ENCODE assay signal across 8 mouse cellular contexts in genomic region chr2:102659521-102659830, GRCm38 (mm10). TPM values are rescaled to one million over a fixed set of nuclear protein-coding genes. Genes with fewer than 3 reads are reported as not detected.
DNase-seq lines count a peak whose midpoint lies in the region; ATAC-seq lines count a peak whose summit lies in the region.

No protein-coding gene starts in this region.

- H3K27me3 ChIP-seq in neural tube, embryonic 11.5 days (ENCODE audit: control insufficient read depth, insufficient read depth, low read length): no peaks in the 10 kb centered on the region
- no peaks in the 10 kb centered on the region for H3K27me3 ChIP-seq in hindbrain, embryonic 11.5 days (ENCODE audit: control insufficient read depth, insufficient read depth, low read length)
- no peaks in the 10 kb centered on the region for H3K27me3 ChIP-seq in midbrain, embryonic 14.5 days (ENCODE audit: control insufficient read depth, insufficient read depth, low read length)

- peak overlapping the region; percentile 92; the same call in 1 of the 2 replicates for H3K27ac ChIP-seq in neural tube, embryonic 11.5 days (ENCODE audit: low read depth, low read length)
- H3K27ac ChIP-seq in hindbrain, embryonic 11.5 days (ENCODE audit: low read depth, low read length): peak overlapping the region; percentile 89
- peak overlapping the region; percentile 96 for H3K27ac ChIP-seq in midbrain, embryonic 14.5 days (replicated peaks; ENCODE audit: low read depth, low read length)

- no peaks in the 10 kb centered on the region for H3K36me3 ChIP-seq in neural tube, embryonic 11.5 days (ENCODE audit: control insufficient read depth, insufficient read depth, low read length)
- no peaks in the 10 kb centered on the region for H3K36me3 ChIP-seq in hindbrain, embryonic 11.5 days (ENCODE audit: control insufficient read depth, insufficient read depth, low read length)
- H3K36me3 ChIP-seq in midbrain, embryonic 14.5 days (ENCODE audit: control insufficient read depth, insufficient read depth, low read length): no peaks in the 10 kb centered on the region

- H3K4me3 ChIP-seq in neural tube, embryonic 11.5 days (ENCODE audit: low read depth, low read length): peak overlapping the region; percentile 71
- H3K4me3 ChIP-seq in hindbrain, embryonic 11.5 days (ENCODE audit: low read depth, low read length): peak overlapping the region; percentile 74
- H3K4me3 ChIP-seq in midbrain, embryonic 14.5 days (replicated peaks; ENCODE audit: low read depth, low read length): peak overlapping the region; percentile 72

- H3K9ac ChIP-seq in neural tube, embryonic 11.5 days (ENCODE audit: low read length): peak overlapping the region; percentile 82
- peak overlapping the region; percentile 85 for H3K9ac ChIP-seq in hindbrain, embryonic 11.5 days (ENCODE audit: low read depth, low read length)
- H3K9ac ChIP-seq in midbrain, embryonic 14.5 days (replicated peaks; ENCODE audit: low read length): peak overlapping the region; percentile 87

- H3K9me3 ChIP-seq in neural tube, embryonic 11.5 days (ENCODE audit: control insufficient read depth, low read length): no peaks in the 10 kb centered on the region
- H3K9me3 ChIP-seq in hindbrain, embryonic 11.5 days (ENCODE audit: control insufficient read depth, low read length): no peaks in the 10 kb centered on the region
- no peaks in the 10 kb centered on the region for H3K9me3 ChIP-seq in midbrain, embryonic 14.5 days (ENCODE audit: control insufficient read depth, low read length)

- peak; percentile 39 for ATAC-seq in frontal cortex, adult (ENCODE audit: low TSS enrichment)
- no peak for ATAC-seq in neural tube, embryonic 11.5 days (ENCODE audit: insufficient read depth, low FRiP score, low TSS enrichment)
- no peak for ATAC-seq in hindbrain, embryonic 11.5 days (ENCODE audit: low FRiP score)
- ATAC-seq in midbrain, embryonic 14.5 days (ENCODE audit: low FRiP score, low TSS enrichment): no peak; the same call in 1 of the 2 replicates
- no peak for ATAC-seq in erythroid progenitor cell, adult 5-6 weeks (replicated peaks; ENCODE audit: low FRiP score, poor library complexity, severe bottlenecking)

- DNase-seq in frontal cortex, postnatal 10 days (ENCODE audit: low spot score in 2 of 2): no peak
- peak; percentile 53 for DNase-seq in neural tube, embryonic 11.5 days (ENCODE audit: low spot score)
- no peak for DNase-seq in neural tube, embryonic 10.5 days (ENCODE audit: extremely low spot score, low spot score)
- DNase-seq in hindbrain, embryonic 11.5 days (ENCODE audit: low spot score): peak; percentile 62
- DNase-seq in midbrain, embryonic 14.5 days: peak; percentile 75
- DNase-seq in urinary bladder, postnatal 14 days (ENCODE audit: low spot score): no peak

- 3% methylated on average over 7 of the region's 10 CpGs for WGBS in neural tube, embryonic 11.5 days
- WGBS in hindbrain, embryonic 11.5 days: under 1% methylated on average over 10 of the region's 10 CpGs
- WGBS in midbrain, embryonic 14.5 days: 2% methylated on average over 10 of the region's 10 CpGs

- H3K4me1 ChIP-seq in neural tube, embryonic 11.5 days (ENCODE audit: control insufficient read depth, insufficient read depth, low read length): peaks cover 29% of the 10 kb centered on the region
- H3K4me1 ChIP-seq in hindbrain, embryonic 11.5 days (replicated peaks; ENCODE audit: control insufficient read depth, insufficient read depth, low read length): peaks cover 7% of the 10 kb centered on the region
- peaks cover 55% of the 10 kb centered on the region for H3K4me1 ChIP-seq in midbrain, embryonic 14.5 days (ENCODE audit: control insufficient read depth, insufficient read depth, low read length)

- H3K4me2 ChIP-seq in neural tube, embryonic 11.5 days (ENCODE audit: low read depth): peak overlapping the region; percentile 92
- H3K4me2 ChIP-seq in hindbrain, embryonic 11.5 days (replicated peaks; ENCODE audit: low read depth, low read length): peak overlapping the region; percentile 89
- peak overlapping the region; percentile 86 for H3K4me2 ChIP-seq in midbrain, embryonic 14.5 days (ENCODE audit: low read length)

RNA-seq across cellular contexts. Expression of gene Slc1a2, which starts 1.0 kb away (rescaled TPM):
- polyA plus RNA-seq in neural tube, embryonic 11.5 days (2014; fragmentation: Nextera tagmentation; extraction: Ambion mirVana): 12.9 and 13.7 TPM in 2 replicates
- polyA plus RNA-seq in hindbrain, embryonic 11.5 days (2014; fragmentation: Nextera tagmentation; extraction: Ambion mirVana): 16.6 and 19.8 TPM in 2 replicates
- 22.3 and 24.0 TPM in 2 replicates for polyA plus RNA-seq in midbrain, embryonic 14.5 days (2014; fragmentation: Nextera tagmentation; extraction: Ambion mirVana)
- total RNA-seq in erythroid progenitor cell, adult 5-6 weeks (2015; ENCODE audit: low replicate concordance): not detected in 2 replicates
- total RNA-seq in erythroid progenitor cell, adult 5-6 weeks (2017; ENCODE audit: low replicate concordance): not detected in 2 replicates

Comparison
In these comparisons a context has a peak if more than half of its experiments do, and no peak if none do; other contexts are left out.
1. DNase-seq: peak in neural tube, embryonic 11.5 days (single experiment), hindbrain, embryonic 11.5 days (single experiment) and midbrain, embryonic 14.5 days (single experiment); none in frontal cortex, postnatal 10 days (0 of 2), neural tube, embryonic 10.5 days (single experiment) and urinary bladder, postnatal 14 days (single experiment).
2. Peak in every context shown above with its lines, with median percentiles within 50 percentile points of each other: H3K27ac ChIP-seq, H3K4me2 ChIP-seq, H3K4me3 ChIP-seq and H3K9ac ChIP-seq.